Mouse (Mus musculus): ENCODE measurements at regions not wholly inside any gene's neighbourhood (a gene's known extent, or its start where the extent isn't known, plus 50 kb on each side); places are given as distances from the start of the nearest gene placed in this dataset.
"Not testable (repeated sequence)": the region's sequence is repeated elsewhere in the genome, so short reads cannot be mapped to it uniquely, and the experiment has no call there.

- ATAC-seq (replicated peaks; ENCODE audit: insufficient number of reproducible peaks, low FRiP score, low TSS enrichment), result no peak
- no peaks in the 10 kb centered on the region for H3K36me3 ChIP-seq (ENCODE audit: control insufficient read depth, insufficient read depth, low read length)
- no peak overlapping the region for H3K27ac ChIP-seq (ENCODE audit: low read depth, low read length)
- H3K4me3 ChIP-seq (ENCODE audit: low read depth, low read length), result no peak overlapping the region
- H3K9me3 ChIP-seq (replicated peaks; ENCODE audit: control insufficient read depth, low read length), result no peaks in the 10 kb centered on the region
- no peak overlapping the region for H3K9ac ChIP-seq (ENCODE audit: low read depth, low read length)
- no peaks in the 10 kb centered on the region for H3K4me1 ChIP-seq (ENCODE audit: control insufficient read depth, insufficient read depth, low read length)
- 55% methylated on average over 4 of the region's 4 CpGs for WGBS (ENCODE audit: insufficient replicate concordance)
- no peak overlapping the region for H3K4me2 ChIP-seq
- no peaks in the 10 kb centered on the region for H3K27me3 ChIP-seq (ENCODE audit: control insufficient read depth, insufficient read depth, low read length)
Observed at GRCm38 (mm10) chr3:6100863-6101262, 350.3 kb downstream of the Gm8797 start.

- ATAC-seq (replicated peaks; ENCODE audit: insufficient number of reproducible peaks, low FRiP score, low TSS enrichment), result no peak
- Histone ChIP-seq H3K27ac (ENCODE audit: low read depth, low read length) (no peak overlapping the region), H3K9me3 (replicated peaks; ENCODE audit: control insufficient read depth, low read length) (no peaks in the 10 kb centered on the region), H3K4me1 (ENCODE audit: control insufficient read depth, insufficient read depth, low read length) (no peaks in the 10 kb centered on the region), H3K4me2 (no peak overlapping the region), H3K36me3 (ENCODE audit: control insufficient read depth, insufficient read depth, low read length) (no peaks in the 10 kb centered on the region), H3K27me3 (ENCODE audit: control insufficient read depth, insufficient read depth, low read length) (no peaks in the 10 kb centered on the region), H3K9ac (ENCODE audit: low read depth, low read length) (no peak overlapping the region), H3K4me3 (ENCODE audit: low read depth, low read length) (no peak overlapping the region)
- WGBS (ENCODE audit: insufficient replicate concordance), result 81% methylated on average over 1 of the region's 1 CpGs
Observed at GRCm38 (mm10) chr3:6102866-6103265, 352.3 kb downstream of the Gm8797 start.

GRCm38 (mm10) chr3:6106659-6107058 is 356.1 kb downstream of the Gm8797 start:
- H3K4me3 ChIP-seq (ENCODE audit: low read depth, low read length), result no peak overlapping the region
- no peaks in the 10 kb centered on the region for H3K9me3 ChIP-seq (replicated peaks; ENCODE audit: control insufficient read depth, low read length)
- no peak overlapping the region for H3K9ac ChIP-seq (ENCODE audit: low read depth, low read length)
- ATAC-seq (replicated peaks; ENCODE audit: insufficient number of reproducible peaks, low FRiP score, low TSS enrichment), result no peak
- H3K27me3 ChIP-seq (ENCODE audit: control insufficient read depth, insufficient read depth, low read length), result no peaks in the 10 kb centered on the region
- no peak overlapping the region for H3K4me2 ChIP-seq
- H3K27ac ChIP-seq (ENCODE audit: low read depth, low read length), result no peak overlapping the region
- H3K36me3 ChIP-seq (ENCODE audit: control insufficient read depth, insufficient read depth, low read length), result no peaks in the 10 kb centered on the region
- H3K4me1 ChIP-seq (ENCODE audit: control insufficient read depth, insufficient read depth, low read length), result no peaks in the 10 kb centered on the region
- WGBS (ENCODE audit: insufficient replicate concordance), result 8% methylated on average over 2 of the region's 2 CpGs

- Histone ChIP-seq H3K4me1 (ENCODE audit: control insufficient read depth, insufficient read depth, low read length) (no peaks in the 10 kb centered on the region), H3K27ac (ENCODE audit: low read depth, low read length) (no peak overlapping the region), H3K4me2 (no peak overlapping the region), H3K4me3 (ENCODE audit: low read depth, low read length) (no peak overlapping the region), H3K36me3 (ENCODE audit: control insufficient read depth, insufficient read depth, low read length) (no peaks in the 10 kb centered on the region), H3K9me3 (replicated peaks; ENCODE audit: control insufficient read depth, low read length) (no peaks in the 10 kb centered on the region), H3K9ac (ENCODE audit: low read depth, low read length) (no peak overlapping the region), H3K27me3 (ENCODE audit: control insufficient read depth, insufficient read depth, low read length) (no peaks in the 10 kb centered on the region)
- no peak for ATAC-seq (replicated peaks; ENCODE audit: insufficient number of reproducible peaks, low FRiP score, low TSS enrichment)
- 81% methylated on average over 8 of the region's 8 CpGs for WGBS (ENCODE audit: insufficient replicate concordance)
Observed at GRCm38 (mm10) chr3:6107377-6108155, 357.0 kb downstream of the Gm8797 start.

- no peaks in the 10 kb centered on the region for H3K9me3 ChIP-seq (replicated peaks; ENCODE audit: control insufficient read depth, low read length)
- no peaks in the 10 kb centered on the region for H3K27me3 ChIP-seq (ENCODE audit: control insufficient read depth, insufficient read depth, low read length)
- no peaks in the 10 kb centered on the region for H3K4me1 ChIP-seq (ENCODE audit: control insufficient read depth, insufficient read depth, low read length)
- H3K4me2 ChIP-seq, result no peak overlapping the region
- no peaks in the 10 kb centered on the region for H3K36me3 ChIP-seq (ENCODE audit: control insufficient read depth, insufficient read depth, low read length)
- H3K4me3 ChIP-seq (ENCODE audit: low read depth, low read length), result no peak overlapping the region
- 78% methylated on average over 1 of the region's 1 CpGs for WGBS (ENCODE audit: insufficient replicate concordance)
- H3K9ac ChIP-seq (ENCODE audit: low read depth, low read length), result no peak overlapping the region
- no peak for ATAC-seq (replicated peaks; ENCODE audit: insufficient number of reproducible peaks, low FRiP score, low TSS enrichment)
- no peak overlapping the region for H3K27ac ChIP-seq (ENCODE audit: low read depth, low read length)
Observed at GRCm38 (mm10) chr3:6118721-6119120, 368.1 kb downstream of the Gm8797 start.

- H3K9ac ChIP-seq (ENCODE audit: low read depth, low read length); H3K4me1 ChIP-seq (ENCODE audit: control insufficient read depth, insufficient read depth, low read length); H3K4me3 ChIP-seq (ENCODE audit: low read depth, low read length); H3K36me3 ChIP-seq (ENCODE audit: control insufficient read depth, insufficient read depth, low read length); H3K9me3 ChIP-seq (replicated peaks; ENCODE audit: control insufficient read depth, low read length); H3K27me3 ChIP-seq (ENCODE audit: control insufficient read depth, insufficient read depth, low read length); H3K4me2 ChIP-seq; H3K27ac ChIP-seq (ENCODE audit: low read depth, low read length); ATAC-seq (replicated peaks; ENCODE audit: insufficient number of reproducible peaks, low FRiP score, low TSS enrichment): not testable (repeated sequence)
- 68% methylated on average over 9 of the region's 9 CpGs for WGBS (ENCODE audit: insufficient replicate concordance)
Observed at GRCm38 (mm10) chr3:6135754-6136153, 385.1 kb downstream of the Gm8797 start.

GRCm38 (mm10) chr3:6137374-6137773 is 386.8 kb downstream of the Gm8797 start:
- no peaks in the 10 kb centered on the region for H3K4me1 ChIP-seq (ENCODE audit: control insufficient read depth, insufficient read depth, low read length)
- WGBS (ENCODE audit: insufficient replicate concordance), result 86% methylated on average over 17 of the region's 17 CpGs
- no peak for ATAC-seq (replicated peaks; ENCODE audit: insufficient number of reproducible peaks, low FRiP score, low TSS enrichment)

GRCm38 (mm10) chr3:6173775-6174174 is 423.2 kb downstream of the Gm8797 start:
- H3K4me3 ChIP-seq (ENCODE audit: low read depth, low read length), result no peak overlapping the region
- no peak for ATAC-seq (replicated peaks; ENCODE audit: insufficient number of reproducible peaks, low FRiP score, low TSS enrichment)
- no peaks in the 10 kb centered on the region for H3K36me3 ChIP-seq (ENCODE audit: control insufficient read depth, insufficient read depth, low read length)
- no peak overlapping the region for H3K27ac ChIP-seq (ENCODE audit: low read depth, low read length)
- H3K9ac ChIP-seq (ENCODE audit: low read depth, low read length), result no peak overlapping the region
- no peaks in the 10 kb centered on the region for H3K9me3 ChIP-seq (replicated peaks; ENCODE audit: control insufficient read depth, low read length)
- H3K4me2 ChIP-seq, result no peak overlapping the region
- no peaks in the 10 kb centered on the region for H3K27me3 ChIP-seq (ENCODE audit: control insufficient read depth, insufficient read depth, low read length)
- no peaks in the 10 kb centered on the region for H3K4me1 ChIP-seq (ENCODE audit: control insufficient read depth, insufficient read depth, low read length)
- WGBS (ENCODE audit: insufficient replicate concordance), result 40% methylated on average over 1 of the region's 1 CpGs

More at GRCm38 (mm10) chr3:6137374-6137773, 386.8 kb downstream of the Gm8797 start:
- Histone ChIP-seq H3K27ac (ENCODE audit: low read depth, low read length) (no peak overlapping the region), H3K9ac (ENCODE audit: low read depth, low read length) (no peak overlapping the region), H3K36me3 (ENCODE audit: control insufficient read depth, insufficient read depth, low read length) (no peaks in the 10 kb centered on the region), H3K27me3 (ENCODE audit: control insufficient read depth, insufficient read depth, low read length) (no peaks in the 10 kb centered on the region), H3K4me3 (ENCODE audit: low read depth, low read length) (no peak overlapping the region), H3K9me3 (replicated peaks; ENCODE audit: control insufficient read depth, low read length) (no peaks in the 10 kb centered on the region), H3K4me2 (no peak overlapping the region)

GRCm38 (mm10) chr3:6182533-6182932 is 431.9 kb downstream of the Gm8797 start:
- no peak overlapping the region for H3K4me2 ChIP-seq
- H3K27me3 ChIP-seq (ENCODE audit: control insufficient read depth, insufficient read depth, low read length), result no peaks in the 10 kb centered on the region
- no peak overlapping the region for H3K9ac ChIP-seq (ENCODE audit: low read depth, low read length)
- 81% methylated on average over 2 of the region's 2 CpGs for WGBS (ENCODE audit: insufficient replicate concordance)
- no peaks in the 10 kb centered on the region for H3K36me3 ChIP-seq (ENCODE audit: control insufficient read depth, insufficient read depth, low read length)
- ATAC-seq (replicated peaks; ENCODE audit: insufficient number of reproducible peaks, low FRiP score, low TSS enrichment), result no peak
- H3K4me3 ChIP-seq (ENCODE audit: low read depth, low read length), result no peak overlapping the region
- H3K4me1 ChIP-seq (ENCODE audit: control insufficient read depth, insufficient read depth, low read length), result no peaks in the 10 kb centered on the region
- no peak overlapping the region for H3K27ac ChIP-seq (ENCODE audit: low read depth, low read length)
- H3K9me3 ChIP-seq (replicated peaks; ENCODE audit: control insufficient read depth, low read length), result no peaks in the 10 kb centered on the region
